8 mouse cellular contexts compared by ENCODE assay signal in the genomic region with DNA sequence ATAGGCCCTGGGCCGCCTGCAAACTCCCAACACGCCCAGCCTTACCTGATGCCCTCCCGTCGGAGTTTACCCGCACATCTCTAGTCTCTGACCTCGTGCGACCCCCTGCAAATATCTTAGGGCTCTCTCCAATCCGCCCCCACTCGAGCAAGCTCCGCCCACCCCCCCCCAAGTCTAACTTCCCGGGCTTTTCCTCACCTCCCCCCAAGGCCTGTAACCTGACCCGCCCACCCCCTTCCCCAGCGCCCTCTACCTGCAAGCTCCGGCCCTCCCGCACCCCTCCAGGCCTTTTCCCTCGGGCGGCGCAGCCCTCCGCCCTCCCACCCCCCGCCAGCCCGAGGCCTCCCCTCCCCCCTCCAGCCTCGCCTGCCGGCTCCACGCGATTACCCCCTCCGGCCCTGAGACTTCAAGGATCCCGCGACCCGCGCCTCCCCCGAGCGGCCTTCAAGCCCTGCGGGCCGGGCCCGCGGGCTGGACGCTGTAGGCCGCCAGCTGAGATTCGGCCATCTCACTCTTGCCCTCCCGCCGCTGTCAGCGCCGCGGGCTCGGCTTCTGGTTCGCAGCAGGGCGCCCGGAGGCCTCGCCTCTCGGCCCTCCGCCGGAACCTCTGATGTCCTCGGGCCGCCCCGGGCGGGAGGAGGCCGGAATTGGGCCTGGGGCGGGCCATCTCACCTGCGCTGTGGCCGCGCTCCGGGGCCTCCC. TPM values are rescaled to one million over a fixed set of nuclear protein-coding genes. Genes with fewer than 3 reads are reported as not detected.
DNase-seq lines count a peak whose midpoint lies in the region; ATAC-seq and TF ChIP-seq lines count a peak whose summit lies in the region.

No protein-coding gene starts in this region.

- no peak for DNase-seq in layer of hippocampus, adult 2 months (ENCODE audit: low spot score in 2 of 2)
- DNase-seq in layer of hippocampus, postnatal 10 days (ENCODE audit: low spot score in 2 of 2), result no peak
- DNase-seq in ZHBTc4 (ENCODE audit: low read depth, low spot score), result peak; percentile 81
- DNase-seq in kidney, postnatal 4 days, result peak; percentile 60 to 74
- DNase-seq in midbrain, postnatal 0 days (ENCODE audit: low spot score), result no peak
- no peak for DNase-seq in frontal cortex, adult 2 months (ENCODE audit: extremely low spot score in 1 of 2, low spot score in 1 of 2)

- 0 out of 2 replicates have a peak, but pooled peaks cover 2% of the 10 kb centered on the region for H3K36me3 ChIP-seq in forebrain, embryonic 16.5 days (ENCODE audit: control insufficient read depth, insufficient read depth)
- no peaks in the 10 kb centered on the region for H3K36me3 ChIP-seq in midbrain, postnatal 0 days (ENCODE audit: insufficient read depth, low read length)

- no peaks in the 10 kb centered on the region for H3K9me3 ChIP-seq in forebrain, embryonic 16.5 days (ENCODE audit: control insufficient read depth, low read length)
- no peaks in the 10 kb centered on the region for H3K9me3 ChIP-seq in midbrain, postnatal 0 days (ENCODE audit: low read length)

- H3K27me3 ChIP-seq in forebrain, embryonic 16.5 days (replicated peaks; ENCODE audit: control insufficient read depth, insufficient read depth, low read length), result no peaks in the 10 kb centered on the region
- no peaks in the 10 kb centered on the region for H3K27me3 ChIP-seq in midbrain, postnatal 0 days (ENCODE audit: insufficient read depth, low read length)

- H3K27ac ChIP-seq in layer of hippocampus, adult 2 months, result peak overlapping the region; percentile 97
- H3K27ac ChIP-seq in forebrain, embryonic 16.5 days (ENCODE audit: low read length), result peak overlapping the region; percentile 74
- peak overlapping the region; percentile 76 for H3K27ac ChIP-seq in midbrain, postnatal 0 days (ENCODE audit: low read depth, low read length)

- peak overlapping the region; percentile 81 for H3K4me3 ChIP-seq in layer of hippocampus, adult 2 months
- peak overlapping the region; percentile 99 for H3K4me3 ChIP-seq in forebrain, embryonic 16.5 days (replicated peaks; ENCODE audit: low read length)
- H3K4me3 ChIP-seq in midbrain, postnatal 0 days (ENCODE audit: low read depth, low read length), result peak overlapping the region; percentile 93

- H3K4me1 ChIP-seq in forebrain, embryonic 16.5 days (replicated peaks; ENCODE audit: control insufficient read depth, insufficient read depth, low read length), result peaks cover 41% of the 10 kb centered on the region
- H3K4me1 ChIP-seq in midbrain, postnatal 0 days (ENCODE audit: insufficient read depth, low read length), result peaks cover 20% of the 10 kb centered on the region

- under 1% methylated on average over 58 of the region's 62 CpGs for WGBS in forebrain, embryonic 16.5 days
- 1% methylated on average over 47 of the region's 62 CpGs for WGBS in midbrain, postnatal 0 days

- H3K9ac ChIP-seq in forebrain, embryonic 16.5 days (replicated peaks; ENCODE audit: low read depth, low read length), result peak overlapping the region; percentile 95
- H3K9ac ChIP-seq in midbrain, postnatal 0 days (replicated peaks; ENCODE audit: low read length, poor library complexity, severe bottlenecking), result peak overlapping the region; percentile 99

- H3K4me2 ChIP-seq in forebrain, embryonic 16.5 days (ENCODE audit: low read length), result peak overlapping the region; percentile 56
- H3K4me2 ChIP-seq in midbrain, postnatal 0 days (ENCODE audit: low read depth, low read length, poor library complexity, severe bottlenecking), result peak overlapping the region; percentile 91

- TF ChIP-seq CTCF in layer of hippocampus, adult 2 months (conservative IDR thresholded peaks at IDR 0.05), result no peak
- TF ChIP-seq CTCF in midbrain, postnatal 0 days (IDR thresholded peaks at IDR 0.05), result no peak

- peak; percentile 18 for ATAC-seq in forebrain, embryonic 16.5 days
- ATAC-seq in midbrain, postnatal 0 days (ENCODE audit: low FRiP score), result peak; percentile 18; the same call in 1 of the 2 replicates
- ATAC-seq in monocyte, adult 5-6 weeks (replicated peaks; ENCODE audit: insufficient number of reproducible peaks, low FRiP score, low TSS enrichment, poor library complexity, severe bottlenecking), result no peak

RNA-seq across cellular contexts. Expression of gene Nacc1, which starts 0.5 kb away (rescaled TPM):
- 10 to 100 TPM; 91.8 to 93.9 TPM for total RNA-seq in layer of hippocampus, adult 2 months (2021)
- 10 to 100 TPM; 73.7 to 75.3 TPM for total RNA-seq in layer of hippocampus, postnatal 10 days (2021)
- polyA plus RNA-seq in forebrain, embryonic 16.5 days (2015; fragmentation: Nextera tagmentation; extraction: Ambion mirVana), result 15.5 and 15.7 TPM in 2 replicates
- total RNA-seq in midbrain, postnatal 0 days (2014; rRNA removed), result 87.2 and 102 TPM in 2 replicates
- polyA plus RNA-seq in midbrain, postnatal 0 days (2015; fragmentation: Nextera tagmentation; extraction: Ambion mirVana), result 13.7 and 13.8 TPM in 2 replicates
- 29.0 to 50.5 TPM (median 36.3 TPM) in 3 replicates for total RNA-seq in monocyte, adult 5-6 weeks (2017)
- 79.7 and 79.8 TPM in 2 replicates for polyA plus RNA-seq in frontal cortex, adult 2 months (2012; rRNA removed)

RNA-seq across cellular contexts. Expression of gene Trmt1, which starts 1.0 kb away (rescaled TPM):
- total RNA-seq in layer of hippocampus, adult 2 months (2021), result 100 to 1,000 TPM; 109 to 113 TPM
- total RNA-seq in layer of hippocampus, postnatal 10 days (2021), result 100 to 1,000 TPM in 1 of 2 experiments, 10 to 100 TPM in 1; 99.8 to 105 TPM
- polyA plus RNA-seq in forebrain, embryonic 16.5 days (2015; fragmentation: Nextera tagmentation; extraction: Ambion mirVana), result 63.4 and 73.3 TPM in 2 replicates
- total RNA-seq in midbrain, postnatal 0 days (2014; rRNA removed), result 88.5 and 99.5 TPM in 2 replicates
- 74.2 and 75.0 TPM in 2 replicates for polyA plus RNA-seq in midbrain, postnatal 0 days (2015; fragmentation: Nextera tagmentation; extraction: Ambion mirVana)
- total RNA-seq in monocyte, adult 5-6 weeks (2017), result 40.1 to 46.6 TPM (median 44.7 TPM) in 3 replicates
- polyA plus RNA-seq in frontal cortex, adult 2 months (2012; rRNA removed), result 143 and 157 TPM in 2 replicates

RNA-seq across cellular contexts. Expression of gene Lyl1, which starts 14.1 kb away (rescaled TPM):
- 1 to 10 TPM; 2.3 to 2.6 TPM for total RNA-seq in layer of hippocampus, adult 2 months (2021)
- total RNA-seq in layer of hippocampus, postnatal 10 days (2021), result 1 to 10 TPM; 4.0 to 5.4 TPM
- 2.6 and 2.9 TPM in 2 replicates for polyA plus RNA-seq in forebrain, embryonic 16.5 days (2015; fragmentation: Nextera tagmentation; extraction: Ambion mirVana)
- total RNA-seq in midbrain, postnatal 0 days (2014; rRNA removed), result 4.6 and 4.8 TPM in 2 replicates
- 2.0 and 2.8 TPM in 2 replicates for polyA plus RNA-seq in midbrain, postnatal 0 days (2015; fragmentation: Nextera tagmentation; extraction: Ambion mirVana)
- 41.7 to 46.2 TPM (median 45.0 TPM) in 3 replicates for total RNA-seq in monocyte, adult 5-6 weeks (2017)
- polyA plus RNA-seq in frontal cortex, adult 2 months (2012; rRNA removed), result 2.9 and 4.1 TPM in 2 replicates

RNA-seq across cellular contexts. Expression of gene Ier2, which starts 24.5 kb away (rescaled TPM):
- total RNA-seq in layer of hippocampus, adult 2 months (2021), result 1 to 10 TPM; 5.1 to 7.2 TPM
- 10 to 100 TPM; 10.8 to 12.7 TPM for total RNA-seq in layer of hippocampus, postnatal 10 days (2021)
- 22.5 and 25.5 TPM in 2 replicates for polyA plus RNA-seq in forebrain, embryonic 16.5 days (2015; fragmentation: Nextera tagmentation; extraction: Ambion mirVana)
- 3.9 and 4.3 TPM in 2 replicates for total RNA-seq in midbrain, postnatal 0 days (2014; rRNA removed)
- 12.8 and 14.7 TPM in 2 replicates for polyA plus RNA-seq in midbrain, postnatal 0 days (2015; fragmentation: Nextera tagmentation; extraction: Ambion mirVana)
- 92.1 to 198 TPM (median 119 TPM) in 3 replicates for total RNA-seq in monocyte, adult 5-6 weeks (2017)
- 11.1 and 21.5 TPM in 2 replicates for polyA plus RNA-seq in frontal cortex, adult 2 months (2012; rRNA removed)

RNA-seq across cellular contexts. Expression of gene G430095P16Rik, which starts 35.7 kb away (rescaled TPM):
- under 1 TPM in 1 of 2 experiments, not detected in 1; 0.54 TPM for total RNA-seq in layer of hippocampus, adult 2 months (2021)
- not detected for total RNA-seq in layer of hippocampus, postnatal 10 days (2021)
- polyA plus RNA-seq in forebrain, embryonic 16.5 days (2015; fragmentation: Nextera tagmentation; extraction: Ambion mirVana), result 2.0 and 2.2 TPM in 2 replicates
- not detected in 2 replicates for total RNA-seq in midbrain, postnatal 0 days (2014; rRNA removed)
- 0.39 and 0.71 TPM in 2 replicates for polyA plus RNA-seq in midbrain, postnatal 0 days (2015; fragmentation: Nextera tagmentation; extraction: Ambion mirVana)
- 6.4 to 8.9 TPM (median 8.2 TPM) in 3 replicates for total RNA-seq in monocyte, adult 5-6 weeks (2017)
- 0.36 TPM in 1 of 2 replicates, not detected in the other for polyA plus RNA-seq in frontal cortex, adult 2 months (2012; rRNA removed)

Comparison
In these comparisons a context has a peak if more than half of its experiments do, and no peak if none do; other contexts are left out.
1. DNase-seq: peak in ZHBTc4 (single experiment) and kidney, postnatal 4 days (2 of 2); none in layer of hippocampus, adult 2 months (0 of 2), layer of hippocampus, postnatal 10 days (0 of 2), midbrain, postnatal 0 days (single experiment) and frontal cortex, adult 2 months (0 of 2).
2. Peak in every context shown above with its lines, with median percentiles within 50 percentile points of each other: H3K27ac ChIP-seq and H3K4me3 ChIP-seq.